Mouse (Mus musculus) liver, adult 2 months (tissue): ENCODE data around the gene Sfmbt2. TPM values are rescaled to one million over a fixed set of nuclear protein-coding genes. Genes with fewer than 3 reads are reported as not detected.
"Not testable (repeated sequence)": the region's sequence is repeated elsewhere in the genome, so short reads cannot be mapped to it uniquely, and the experiment has no call there.

Experiments
- DNase-seq: peaks from one replicate; pipeline ENCODE4 v3.0.0-alpha.2; 2011; ENCODE audit warnings: low read depth, low spot score; ENCODE audit errors: extremely low read depth
- H3K27ac ChIP-seq: fragments of 200-500 bp; replicated peaks from 2 replicates; pipeline ENCODE4 v1.5.1; 2012; ENCODE audit warnings: low read depth, mild to moderate bottlenecking, control low read depth, inconsistent platforms, low read length; ENCODE audit not compliant: insufficient read depth
- H3K27me3 ChIP-seq: fragments of 200-500 bp; 2 replicates; pipeline ENCODE4 v1.6.1; 2012; ENCODE audit warnings: mild to moderate bottlenecking, moderate library complexity, low read length, inconsistent platforms; ENCODE audit not compliant: control insufficient read depth, insufficient read depth
- H3K36me3 ChIP-seq: fragments of 200-500 bp; 2 replicates; pipeline ENCODE4 v1.6.1; 2012; ENCODE audit warnings: low read length, inconsistent platforms; ENCODE audit not compliant: control insufficient read depth, insufficient read depth
- H3K4me1 ChIP-seq: fragments of 200-500 bp; 2 replicates; pipeline ENCODE4 v1.6.1; 2011; ENCODE audit warnings: low read length; ENCODE audit not compliant: control insufficient read depth, insufficient read depth
- H3K4me3 ChIP-seq: fragments of 200-500 bp; 2 replicates; pipeline ENCODE4 v1.5.1; 2011; ENCODE audit warnings: low read depth, mild to moderate bottlenecking, control low read depth, low read length, moderate library complexity; ENCODE audit not compliant: insufficient read depth
- H3K79me2 ChIP-seq: fragments of 200-500 bp; 2 replicates; pipeline ENCODE4 v1.6.1; 2012; ENCODE audit warnings: inconsistent platforms, mild to moderate bottlenecking, low read length, moderate library complexity; ENCODE audit not compliant: control insufficient read depth, insufficient read depth
- H3K9ac ChIP-seq: fragments of 200-500 bp; 2 replicates; pipeline ENCODE4 v1.6.1; 2012; ENCODE audit warnings: low read depth, mild to moderate bottlenecking, control low read depth, inconsistent platforms, low read length
- CTCF ChIP-seq: fragments of 200-500 bp; IDR thresholded peaks from 2 replicates; pipeline ENCODE4 v1.5.1; 2011; ENCODE audit warnings: low read depth, low read length, control low read depth
- POLR2A ChIP-seq: fragments of 200-500 bp; IDR thresholded peaks from 2 replicates; pipeline ENCODE4 v1.6.1; 2011; ENCODE audit warnings: low read length, control low read depth; ENCODE audit not compliant: insufficient read depth; ENCODE audit errors: extremely low read depth
- WGBS: fragments of 180-500 bp; shearing (Covaris S2); methylation state at CpG from one replicate; pipeline ENCODE4 v1.1.7; 2018; 5-methylcytosine and 5-hydroxymethylcytosine counted together
- polyA plus RNA-seq: library from polyadenylated mRNA; depleted of rRNA; stranded (reverse); fragments of >200 nt; gene quantifications from 2 replicates; pipeline ENCODE4 v1.2.3, GENCODE M21; 2012
- total RNA-seq: library from RNA; depleted of rRNA; stranded (reverse); fragments of >200 nt; gene quantifications from 2 replicates; pipeline ENCODE4 v1.2.3, GENCODE M21; 2014

Gene Sfmbt2
- total and polyA plus RNA-seq, 2 experiments: under 0.01 to 0.06 TPM

GRCm38 (mm10) chr2:10335037-10335608, 35.2 kb upstream of the Sfmbt2 start:
- no peak overlapping the region for H3K9ac ChIP-seq
- no peaks in the 10 kb centered on the region for H3K4me1 ChIP-seq
- 70% methylated on average over 4 of the region's 4 CpGs for WGBS
- H3K36me3 ChIP-seq: no peaks in the 10 kb centered on the region
- no peak for DNase-seq
- no peak overlapping the region for H3K27ac ChIP-seq
- H3K27me3 ChIP-seq: no peaks in the 10 kb centered on the region
- no peak overlapping the region for H3K4me3 ChIP-seq
- H3K79me2 ChIP-seq: no peaks in the 10 kb centered on the region
- TF ChIP-seq POLR2A (no peak), CTCF (no peak)

GRCm38 (mm10) chr2:10340022-10340421, 30.3 kb upstream of the Sfmbt2 start:
- WGBS: 50% methylated on average over 1 of the region's 1 CpGs
- H3K9ac ChIP-seq: no peak overlapping the region
- no peaks in the 10 kb centered on the region for H3K27me3 ChIP-seq
- TF ChIP-seq POLR2A (no peak), CTCF (no peak)
- H3K36me3 ChIP-seq: no peaks in the 10 kb centered on the region
- H3K4me1 ChIP-seq: no peaks in the 10 kb centered on the region
- DNase-seq: no peak
- H3K4me3 ChIP-seq: no peak overlapping the region
- no peaks in the 10 kb centered on the region for H3K79me2 ChIP-seq
- H3K27ac ChIP-seq: no peak overlapping the region

GRCm38 (mm10) chr2:10343523-10343922, 26.8 kb upstream of the Sfmbt2 start:
- WGBS: 78% methylated on average over 5 of the region's 5 CpGs

DNA sequence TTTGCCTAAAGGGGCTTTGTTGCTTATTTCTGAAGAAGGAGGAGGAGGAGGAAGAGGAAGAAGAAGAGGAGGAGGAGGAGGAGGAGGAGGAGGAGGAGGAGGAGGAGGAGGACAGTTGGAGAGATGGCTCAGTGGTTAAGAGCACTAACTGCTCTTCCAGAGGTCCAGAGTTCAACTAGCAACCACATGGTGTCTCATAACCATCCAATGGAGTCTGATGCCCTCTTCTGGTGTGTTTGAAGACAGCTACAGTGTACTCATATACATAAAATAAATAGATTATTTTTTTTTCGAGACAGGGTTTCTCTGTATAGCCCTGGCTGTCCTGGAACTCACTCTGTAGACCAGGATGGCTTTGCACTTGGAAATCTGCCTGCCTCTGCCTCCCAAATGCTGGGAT, 26.2 kb upstream of the Sfmbt2 start:
- not testable (repeated sequence) for H3K4me1 ChIP-seq, H3K9ac ChIP-seq, H3K27ac ChIP-seq, DNase-seq, H3K27me3 ChIP-seq, H3K79me2 ChIP-seq, H3K36me3 ChIP-seq, H3K4me3 ChIP-seq
- whole genome bisulfite sequencing: 81% methylated on average over 1 of the region's 1 CpGs

More at GRCm38 (mm10) chr2:10343523-10343922, 26.8 kb upstream of the Sfmbt2 start:
- Histone ChIP-seq H3K9ac (no peak overlapping the region), H3K27ac (no peak overlapping the region), H3K79me2 (no peaks in the 10 kb centered on the region), H3K4me3 (no peak overlapping the region), H3K4me1 (no peaks in the 10 kb centered on the region), H3K36me3 (no peaks in the 10 kb centered on the region), H3K27me3 (no peaks in the 10 kb centered on the region)
- no peak for TF ChIP-seq CTCF
- no peak for TF ChIP-seq POLR2A
- no peak for DNase-seq

DNA sequence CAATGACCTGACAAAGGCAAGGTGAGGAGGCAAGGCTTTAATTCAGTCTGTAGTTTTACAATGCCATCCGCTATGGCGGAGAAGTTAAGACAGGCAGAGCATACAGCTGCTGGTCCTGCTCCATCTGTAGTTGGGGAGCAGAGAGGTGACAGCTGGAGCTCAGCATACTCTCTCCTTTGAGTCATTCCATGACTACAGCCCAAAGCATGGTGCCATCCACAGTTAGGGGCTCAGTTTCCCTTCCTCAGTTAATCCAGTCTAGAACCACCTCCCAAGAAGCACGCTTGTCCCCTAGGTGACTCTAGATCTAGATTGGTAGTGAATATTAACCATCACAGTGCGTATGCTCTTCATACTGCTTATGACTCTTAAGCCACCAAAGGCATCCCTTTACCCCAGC, 23.1 kb upstream of the Sfmbt2 start:
- Histone ChIP-seq H3K27ac (no peak overlapping the region), H3K4me1 (no peaks in the 10 kb centered on the region), H3K4me3 (no peak overlapping the region), H3K36me3 (no peaks in the 10 kb centered on the region), H3K27me3 (no peaks in the 10 kb centered on the region), H3K9ac (no peak overlapping the region), H3K79me2 (no peaks in the 10 kb centered on the region)
- TF ChIP-seq POLR2A (no peak), CTCF (no peak)
- WGBS: 89% methylated on average over 4 of the region's 4 CpGs
- no peak for DNase-seq

DNA sequence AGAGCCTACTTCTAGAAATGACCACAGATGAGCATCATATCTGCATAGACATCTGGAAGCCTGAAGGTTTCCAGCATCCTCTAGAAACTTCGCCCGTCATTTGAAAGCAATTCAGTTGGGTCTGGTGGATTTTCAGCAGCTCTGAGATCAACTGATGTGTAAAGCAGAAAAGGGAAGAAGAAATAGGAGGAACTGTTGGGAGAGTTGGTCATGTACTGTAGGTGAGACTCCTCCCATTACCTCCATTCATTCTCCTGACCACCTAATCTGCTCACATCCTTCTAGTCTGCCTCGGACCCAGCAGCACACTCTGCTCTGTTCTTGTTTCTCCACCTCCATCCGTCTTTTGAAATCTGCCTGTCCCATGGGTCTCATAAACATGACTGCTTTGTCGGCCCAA, 22.3 kb upstream of the Sfmbt2 start:
- DNase-seq: no peak
- no peak for TF ChIP-seq CTCF
- TF ChIP-seq POLR2A: no peak

More for the DNA sequence above, 22.3 kb upstream of the Sfmbt2 start:
- H3K4me3 ChIP-seq: no peak overlapping the region
- no peaks in the 10 kb centered on the region for H3K4me1 ChIP-seq
- H3K79me2 ChIP-seq: no peaks in the 10 kb centered on the region
- H3K27ac ChIP-seq: no peak overlapping the region
- no peaks in the 10 kb centered on the region for H3K36me3 ChIP-seq
- H3K9ac ChIP-seq: no peak overlapping the region
- 88% methylated on average over 5 of the region's 5 CpGs for WGBS
- H3K27me3 ChIP-seq: no peaks in the 10 kb centered on the region
